Mouse (Mus musculus) intestine, postnatal 0 days (tissue): ENCODE results near the gene Setd1a. TPM values are rescaled to one million over a fixed set of nuclear protein-coding genes. Genes with fewer than 3 reads are reported as not detected.
"Not testable (repeated sequence)": the region's sequence is repeated elsewhere in the genome, so short reads cannot be mapped to it uniquely, and the experiment has no call there.

ENCODE experiments used
- ATAC-seq: fragments of 200-750 bp; cut with Nextera tagmentation; 2 replicates; pipeline ENCODE4 v1.8.0; 2017; ENCODE audit warnings: mild to moderate bottlenecking, moderate TSS enrichment, moderate library complexity
- H3K27ac ChIP-seq: fragments of 300-500 bp; sonication (generic); 2 replicates; pipeline ENCODE4 v1.5.1; 2014; ENCODE audit warnings: mild to moderate bottlenecking, low read depth, low read length, moderate library complexity
- H3K27me3 ChIP-seq: fragments of 300-500 bp; sonication (generic); replicated peaks from 2 replicates; pipeline ENCODE4 v1.6.1; 2014; ENCODE audit warnings: low read length, mixed read lengths; ENCODE audit not compliant: control insufficient read depth, insufficient read depth
- H3K36me3 ChIP-seq: fragments of 300-500 bp; sonication (generic); 2 replicates; pipeline ENCODE4 v1.6.1; 2014; ENCODE audit warnings: mild to moderate bottlenecking, moderate library complexity; ENCODE audit not compliant: control insufficient read depth, insufficient read depth
- H3K4me1 ChIP-seq: fragments of 300-500 bp; sonication (generic); replicated peaks from 2 replicates; pipeline ENCODE4 v1.6.1; 2014; ENCODE audit warnings: antibody characterized with exemption, low read length, mixed read lengths; ENCODE audit not compliant: control insufficient read depth, insufficient read depth
- H3K4me2 ChIP-seq: fragments of 300-500 bp; sonication (generic); replicated peaks from 2 replicates; pipeline ENCODE4 v1.6.1; 2014; ENCODE audit warnings: low read depth, mild to moderate bottlenecking, moderate library complexity
- H3K4me3 ChIP-seq: fragments of 300-500 bp; sonication (generic); 2 replicates; pipeline ENCODE4 v1.5.1; 2014; ENCODE audit warnings: low read depth, low read length
- H3K9ac ChIP-seq: fragments of 300-500 bp; sonication (generic); 2 replicates; pipeline ENCODE4 v1.6.1; 2014; ENCODE audit warnings: mild to moderate bottlenecking, low read depth, low read length
- H3K9me3 ChIP-seq: fragments of 300-500 bp; sonication (generic); 2 replicates; pipeline ENCODE4 v1.6.1; 2016; ENCODE audit warnings: mixed run types; ENCODE audit not compliant: control insufficient read depth
- CTCF ChIP-seq: sonication (generic); IDR thresholded peaks from 2 replicates; pipeline ENCODE4 v1.5.1; 2016; ENCODE audit warnings: low read depth, mild to moderate bottlenecking, control low read depth, antibody characterized with exemption, moderate library complexity
- WGBS: fragments of 180-500 bp; shearing (Covaris S2); extraction: QIAGEN DNeasy Blood & Tissue Kit; methylation state at CpG from one replicate; pipeline ENCODE4 v1.1.7; 2014; 5-methylcytosine and 5-hydroxymethylcytosine counted together
- polyA plus RNA-seq: library from polyadenylated mRNA; unstranded; fragments of >200 nt; fragmentation: Nextera tagmentation; extraction: Ambion mirVana; gene quantifications from 2 replicates; pipeline ENCODE4 v1.2.1, GENCODE M21; 2015

The Setd1a gene
- polyA plus RNA-seq, 1 experiment from 2014 or later = 9.9 TPM

DNA sequence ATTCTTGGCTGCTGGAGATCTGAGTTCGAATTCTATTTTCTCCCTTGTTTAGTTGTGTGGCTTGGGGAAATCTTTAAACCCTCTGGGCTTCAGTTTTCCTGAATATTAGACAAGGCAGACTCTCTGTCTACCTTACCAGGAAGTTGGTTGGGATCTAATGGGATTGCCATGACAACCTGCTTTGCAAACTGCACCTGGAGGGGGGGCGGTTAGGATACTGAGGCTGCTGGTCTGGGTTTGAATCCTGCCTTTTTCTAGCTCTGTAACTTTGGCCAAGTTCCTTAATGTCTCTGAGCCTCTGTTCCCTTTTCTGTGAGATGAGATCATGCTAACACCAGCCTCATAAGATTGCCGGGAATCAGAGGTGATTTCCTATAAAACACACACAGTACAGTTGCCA lies 46.0 kb downstream of the Setd1a start:
- 80% methylated on average over 3 of the region's 3 CpGs for WGBS
- no peaks in the 10 kb centered on the region for H3K36me3 ChIP-seq
- no peak overlapping the region for H3K4me3 ChIP-seq

DNA sequence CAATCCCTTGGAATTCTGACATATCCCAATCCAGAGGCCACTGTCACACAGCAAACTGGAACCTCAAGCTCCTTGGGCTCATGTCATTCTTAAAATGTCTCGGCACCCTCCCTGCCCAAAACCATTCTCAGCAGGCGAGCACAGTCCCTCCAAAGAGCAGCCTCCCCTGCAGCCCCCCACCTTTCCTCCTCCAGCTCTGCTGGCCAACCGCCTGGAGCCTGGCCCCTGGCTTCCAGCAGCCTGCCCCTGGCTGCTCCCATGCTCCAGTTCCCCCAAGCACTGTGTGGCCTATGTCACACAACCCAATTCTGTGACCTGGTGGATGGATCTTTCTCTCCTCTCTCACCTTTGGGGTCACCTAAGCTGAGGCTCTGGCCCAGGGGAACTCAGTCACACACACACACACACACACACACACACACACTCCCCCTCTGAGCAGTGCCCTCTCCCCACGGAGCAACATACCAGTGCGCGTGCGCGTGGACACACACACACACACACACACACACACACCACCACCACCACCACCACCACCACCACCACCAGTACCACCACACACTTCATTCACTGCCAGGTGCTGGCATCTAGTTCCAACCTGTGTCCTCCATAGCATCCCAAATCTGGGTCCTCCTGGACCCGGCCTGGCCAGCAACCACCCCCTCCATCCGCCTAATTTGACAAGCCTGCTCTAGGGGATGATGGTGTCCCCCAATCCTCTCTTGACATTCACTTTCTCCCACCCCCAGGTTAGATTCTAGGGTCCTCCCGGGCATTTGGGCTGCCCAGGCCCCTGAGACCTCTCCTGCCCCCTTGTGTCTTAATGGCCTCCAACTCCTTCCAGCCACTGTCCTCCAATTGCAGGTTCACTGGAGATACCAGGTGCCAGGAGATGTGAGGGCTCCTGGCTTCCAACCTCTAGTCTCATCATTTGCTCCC lies 47.0 kb downstream of the Setd1a start:
- H3K27ac ChIP-seq = no peak overlapping the region
- no peaks in the 10 kb centered on the region for H3K27me3 ChIP-seq
- TF ChIP-seq CTCF = peak; percentile 49
- no peaks in the 10 kb centered on the region for H3K4me1 ChIP-seq
- no peak for ATAC-seq
- no peaks in the 10 kb centered on the region for H3K36me3 ChIP-seq
- H3K4me3 ChIP-seq = peak overlapping the region; percentile 37
- no peaks in the 10 kb centered on the region for H3K9me3 ChIP-seq
- 71% methylated on average over 11 of the region's 11 CpGs for WGBS
- H3K9ac ChIP-seq = no peak overlapping the region
- H3K4me2 ChIP-seq = peak overlapping the region; percentile 61

More for the DNA sequence above, 46.0 kb downstream of the Setd1a start:
- no peak for ATAC-seq
- TF ChIP-seq CTCF = no peak
- H3K4me1 ChIP-seq = no peaks in the 10 kb centered on the region
- H3K9me3 ChIP-seq = no peaks in the 10 kb centered on the region
- H3K4me2 ChIP-seq = no peak overlapping the region
- no peaks in the 10 kb centered on the region for H3K27me3 ChIP-seq
- H3K27ac ChIP-seq = no peak overlapping the region
- no peak overlapping the region for H3K9ac ChIP-seq

DNA sequence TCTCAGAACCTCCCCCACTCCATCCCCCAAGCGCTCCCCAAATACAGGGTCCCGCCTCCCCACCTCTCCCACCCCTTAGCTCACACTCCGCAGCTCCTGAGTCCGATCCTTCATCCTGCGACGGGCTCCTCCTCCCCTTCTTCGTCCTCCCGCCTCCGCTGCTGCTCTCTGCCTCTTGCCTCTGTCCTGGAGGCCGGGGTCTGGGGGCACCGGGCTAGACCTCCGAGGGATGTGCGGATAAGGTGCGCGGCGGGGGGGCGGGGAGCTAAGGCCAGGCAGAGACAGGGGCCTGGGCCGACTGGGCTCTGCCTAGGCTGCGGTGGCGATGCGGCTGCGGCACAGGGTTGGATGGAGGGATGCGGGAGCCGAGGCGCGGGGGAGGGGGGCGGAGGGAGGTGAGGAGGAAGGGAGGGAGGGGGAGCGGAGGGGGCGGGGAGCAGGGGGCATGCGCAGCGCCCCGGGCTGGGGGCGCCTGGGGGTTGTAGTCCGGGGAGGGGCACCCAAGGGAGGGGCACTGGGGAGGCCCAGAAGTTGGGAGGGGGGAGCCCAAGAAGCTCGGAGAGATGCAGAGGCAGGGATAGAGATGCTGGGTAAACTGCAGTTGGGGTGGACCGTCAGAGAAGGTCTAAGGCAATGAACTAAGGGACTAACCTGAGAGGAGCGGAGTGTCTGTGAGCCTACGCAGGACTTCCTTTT lies 47.9 kb downstream of the Setd1a start, which contains the start of the genes Stx4a and Stx1b:
Gene Stx4a (plus strand): TSS at position 119 of the 696 bp plus-strand sequence.
Gene Stx1b (minus strand): TSS at position 374 of the 696 bp plus-strand sequence.
- no peaks in the 10 kb centered on the region for H3K4me1 ChIP-seq
- H3K4me2 ChIP-seq = peak within 1 kb of the TSS; percentile 61
- H3K4me3 ChIP-seq = peak within 1 kb of the TSS; percentile 37
- no peak for TF ChIP-seq CTCF
- H3K27ac ChIP-seq = peak within 1 kb of the TSS; percentile 41; the same call in 1 of the 2 replicates
- no peaks in the 10 kb centered on the region for H3K36me3 ChIP-seq
- ATAC-seq = peak; percentile 44; the same call in 1 of the 2 replicates
- H3K9ac ChIP-seq = no peak within 1 kb of the TSS; the same call in 1 of the 2 replicates
- no peaks in the 10 kb centered on the region for H3K9me3 ChIP-seq
- WGBS = 7% methylated on average over 34 of the region's 38 CpGs
- H3K27me3 ChIP-seq = no peaks in the 10 kb centered on the region

DNA sequence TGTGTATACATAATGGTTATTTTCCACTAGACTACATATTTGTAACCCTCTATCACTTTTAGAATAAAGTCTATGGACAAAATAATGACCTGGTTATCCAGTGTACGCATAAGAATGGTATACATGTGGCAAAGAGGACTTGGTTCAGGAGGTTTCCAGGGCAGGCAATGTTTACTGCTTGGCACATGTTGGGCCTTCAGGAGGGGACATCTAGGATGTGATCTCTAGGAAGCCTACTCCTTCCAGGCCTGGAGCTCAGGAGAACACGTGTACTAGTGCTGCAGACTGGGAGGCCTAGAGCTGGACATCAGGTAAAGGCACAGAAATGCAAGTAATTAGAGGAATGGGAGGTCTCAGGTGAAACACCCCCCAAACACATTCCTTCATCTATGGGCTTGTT lies 59.1 kb downstream of the Setd1a start:
- no peak for ATAC-seq
- H3K36me3 ChIP-seq = no peaks in the 10 kb centered on the region
- no peaks in the 10 kb centered on the region for H3K4me1 ChIP-seq
- WGBS = 93% methylated on average over 2 of the region's 2 CpGs
- H3K27ac ChIP-seq = no peak overlapping the region
- no peak overlapping the region for H3K4me3 ChIP-seq
- H3K27me3 ChIP-seq = no peaks in the 10 kb centered on the region
- TF ChIP-seq CTCF = no peak
- no peak overlapping the region for H3K4me2 ChIP-seq
- H3K9me3 ChIP-seq = no peaks in the 10 kb centered on the region
- no peak overlapping the region for H3K9ac ChIP-seq

DNA sequence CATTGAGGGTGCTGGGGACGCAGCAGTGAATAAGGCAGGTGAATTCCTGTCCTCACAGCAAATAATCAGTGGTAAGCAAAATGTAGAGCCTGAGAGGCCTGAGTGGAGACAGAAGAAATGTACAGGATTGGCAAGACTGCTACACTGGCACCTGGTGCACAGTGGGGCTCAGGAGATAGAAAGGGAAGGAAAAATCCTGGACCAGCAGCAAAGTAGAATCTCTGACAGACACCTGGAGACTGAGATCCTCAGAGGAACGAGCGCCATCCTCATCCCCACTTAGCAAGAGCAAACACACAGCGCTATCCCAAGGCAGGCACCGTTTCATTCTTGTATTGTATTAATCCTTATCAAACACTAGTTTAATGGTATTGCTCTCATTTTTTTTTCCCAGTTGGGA lies 61.0 kb downstream of the Setd1a start:
- Histone ChIP-seq H3K36me3 (no peaks in the 10 kb centered on the region), H3K9me3 (no peaks in the 10 kb centered on the region), H3K4me1 (no peaks in the 10 kb centered on the region; the same call in 1 of the 2 replicates), H3K27ac (no peak overlapping the region), H3K27me3 (no peaks in the 10 kb centered on the region), H3K4me3 (no peak overlapping the region), H3K9ac (no peak overlapping the region), H3K4me2 (no peak overlapping the region)
- 89% methylated on average over 5 of the region's 5 CpGs for WGBS
- TF ChIP-seq CTCF = no peak
- ATAC-seq = no peak

DNA sequence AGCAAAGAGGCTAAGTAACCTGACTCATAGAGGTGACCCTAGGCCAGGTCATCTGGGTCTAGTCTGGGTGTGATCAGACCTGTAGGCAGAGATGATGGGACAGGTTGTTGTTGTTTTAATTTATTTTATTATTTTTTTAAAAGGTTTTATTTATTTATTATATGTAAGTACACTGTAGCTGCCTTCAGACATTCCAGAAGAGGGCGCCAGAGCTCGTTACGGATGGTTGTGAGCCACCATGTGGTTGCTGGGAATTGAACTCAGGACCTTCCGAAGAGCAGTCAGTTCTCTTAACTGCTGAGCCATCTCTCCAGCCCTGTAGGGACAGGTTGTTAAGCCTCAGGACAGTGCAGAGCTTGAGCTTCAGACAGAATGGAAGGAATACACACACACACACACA lies 61.4 kb downstream of the Setd1a start:
- not testable (repeated sequence) for H3K36me3 ChIP-seq, ATAC-seq, H3K27ac ChIP-seq, H3K27me3 ChIP-seq, H3K9me3 ChIP-seq, H3K4me3 ChIP-seq, H3K4me2 ChIP-seq, H3K4me1 ChIP-seq, H3K9ac ChIP-seq
- WGBS = 80% methylated on average over 4 of the region's 4 CpGs
